Mouse (Mus musculus) gastrocnemius, adult 2 months (tissue): ENCODE results near the gene Usp6nl. TPM values are rescaled to one million over a fixed set of nuclear protein-coding genes. Genes with fewer than 3 reads are reported as not detected.
A peak's percentile ranks its signal among the peaks of the same experiment; 100 is the strongest.

Experiments used
- DNase-seq: peaks from one replicate; pipeline ENCODE4 v3.0.0; 2022
- H3K27ac ChIP-seq: fragments of 200-600 bp; 2 replicates; pipeline ENCODE4 v1.8.1; 2022; ENCODE audit warnings: mild to moderate bottlenecking
- H3K4me3 ChIP-seq: fragments of 200-600 bp; 2 replicates; pipeline ENCODE4 v1.8.1; 2022; ENCODE audit warnings: mild to moderate bottlenecking, moderate library complexity
- CTCF ChIP-seq: fragments of 200-600 bp; IDR thresholded peaks from 2 replicates; pipeline ENCODE4 v1.8.1; 2022; ENCODE audit warnings: antibody characterized with exemption, mild to moderate bottlenecking, moderate library complexity
- intact Hi-C: fragments of 180-260 bp; cut with DNase I; formaldehyde crosslinking; loops from one replicate; pipeline ENCODE4 v1.15.1; 2025
- total RNA-seq, 2 experiments: library from RNA; stranded (reverse); gene quantifications; 2 replicates each; pipeline ENCODE4 v1.2.3; 2021

Usp6nl gene
- total RNA-seq, 2 experiments from 2014 or later, result 2.6 to 4.0 TPM

GRCm38 (mm10) chr2:6454941-6455516 lies 132.6 kb downstream of the Usp6nl start:
- TF ChIP-seq CTCF, result no peak
- DNase-seq, result no peak
- H3K27ac ChIP-seq, result no peak overlapping the region
- intact Hi-C loops, result no loop called here
- H3K4me3 ChIP-seq, result no peak overlapping the region

- no peak for TF ChIP-seq CTCF
- H3K4me3 ChIP-seq, result no peak overlapping the region
- intact Hi-C loops, result no loop called here
- H3K27ac ChIP-seq, result peak overlapping the region; percentile 31; the same call in 1 of the 2 replicates
- no peak for DNase-seq
These were observed 137.0 kb downstream of the Usp6nl start for GRCm38 (mm10) chr2:6459282-6460047.

- TF ChIP-seq CTCF, result no peak
These were observed 139.8 kb downstream of the Usp6nl start for GRCm38 (mm10) chr2:6462306-6462705.

GRCm38 (mm10) chr2:6463772-6464661 lies 141.6 kb downstream of the Usp6nl start:
- DNase-seq, result no peak
- intact Hi-C loops, result no loop called here
- Histone ChIP-seq H3K4me3 (peak overlapping the region; percentile 36), H3K27ac (peak overlapping the region; percentile 82)
- no peak for TF ChIP-seq CTCF

More at GRCm38 (mm10) chr2:6462306-6462705, 139.8 kb downstream of the Usp6nl start:
- DNase-seq, result no peak
- Histone ChIP-seq H3K27ac (no peak overlapping the region), H3K4me3 (no peak overlapping the region)
- intact Hi-C loops, result no loop called here

GRCm38 (mm10) chr2:6466396-6466795 lies 143.9 kb downstream of the Usp6nl start:
- Histone ChIP-seq H3K27ac (no peak overlapping the region), H3K4me3 (no peak overlapping the region)
- intact Hi-C loops, result loop anchor here (2.0 kb wide), 1 partner anchor 28 kb away; no protein-coding TSS in a partner anchor
- TF ChIP-seq CTCF, result no peak
- DNase-seq, result no peak

- no peak overlapping the region for H3K27ac ChIP-seq
- H3K4me3 ChIP-seq, result no peak overlapping the region
- TF ChIP-seq CTCF, result no peak
- no peak for DNase-seq
- intact Hi-C loops, result loop anchor here (2.0 kb wide), 1 partner anchor 29 kb away; no protein-coding TSS in a partner anchor
These were observed 144.9 kb downstream of the Usp6nl start for GRCm38 (mm10) chr2:6467318-6467717.

GRCm38 (mm10) chr2:6469164-6469563 lies 146.7 kb downstream of the Usp6nl start:
- peak; percentile 87 for TF ChIP-seq CTCF
- intact Hi-C loops, result no loop called here
- peak; percentile 72 for DNase-seq
- H3K4me3 ChIP-seq, result no peak overlapping the region
- no peak overlapping the region for H3K27ac ChIP-seq

GRCm38 (mm10) chr2:6471110-6471611 lies 148.7 kb downstream of the Usp6nl start:
- intact Hi-C loops, result no loop called here
- no peak for TF ChIP-seq CTCF
- no peak for DNase-seq
- H3K4me3 ChIP-seq, result no peak overlapping the region
- peak overlapping the region; percentile 43; the same call in 1 of the 2 replicates for H3K27ac ChIP-seq

- intact Hi-C loops, result no loop called here
- TF ChIP-seq CTCF, result no peak
- no peak overlapping the region for H3K4me3 ChIP-seq
- no peak overlapping the region for H3K27ac ChIP-seq
- no peak for DNase-seq
These were observed 151.4 kb downstream of the Usp6nl start for GRCm38 (mm10) chr2:6473829-6474228.

GRCm38 (mm10) chr2:6477884-6478283 lies 155.4 kb downstream of the Usp6nl start:
- no peak for TF ChIP-seq CTCF
- Histone ChIP-seq H3K4me3 (no peak overlapping the region), H3K27ac (peak overlapping the region; percentile 87)
- no peak for DNase-seq
- intact Hi-C loops, result no loop called here

GRCm38 (mm10) chr2:6478361-6478965 lies 156.0 kb downstream of the Usp6nl start:
- no peak for TF ChIP-seq CTCF
- intact Hi-C loops, result no loop called here
- peak; percentile 42 for DNase-seq
- Histone ChIP-seq H3K27ac (peak overlapping the region; percentile 87), H3K4me3 (0 out of 2 replicates have a peak overlapping the region, but pooled peaks have one; percentile 23)

GRCm38 (mm10) chr2:6478966-6479391 lies 156.5 kb downstream of the Usp6nl start:
- DNase-seq, result peak; percentile 75
- H3K27ac ChIP-seq, result peak overlapping the region; percentile 87
- TF ChIP-seq CTCF, result peak; percentile 12; the same call in 1 of the 2 replicates
- H3K4me3 ChIP-seq, result 0 out of 2 replicates have a peak overlapping the region, but pooled peaks have one; percentile 17
- intact Hi-C loops, result no loop called here
